ENCODE assay signal across 8 mouse cellular contexts in genomic region chr6:78544238-78544637, GRCm38 (mm10).
A peak's percentile ranks its signal among the peaks of the same experiment; 100 is the strongest.
DNase-seq lines count a peak whose midpoint lies in the region.

No protein-coding gene starts in this region.

- H3K27ac ChIP-seq in forebrain, embryonic 10.5 days: no peak overlapping the region

- no peaks in the 10 kb centered on the region for H3K36me3 ChIP-seq in forebrain, embryonic 10.5 days (replicated peaks)

- 13% methylated on average over 2 of the region's 2 CpGs for WGBS in forebrain, embryonic 10.5 days

- peak; percentile 7 to 12 for DNase-seq in urinary bladder, adult 18-20 months (ENCODE audit: low spot score in 2 of 2)
- DNase-seq in urinary bladder, adult 2 months (ENCODE audit: low spot score): no peak
- DNase-seq in brain, adult 2 months (ENCODE audit: low read depth, low spot score): peak; percentile 85
- DNase-seq in forebrain, embryonic 10.5 days (ENCODE audit: extremely low spot score, low spot score): peak; percentile 39
- DNase-seq in kidney, postnatal 36 days: peak; percentile 30 to 76
- DNase-seq in lung, postnatal 10 days: peak; percentile 58
- peak; percentile 19 to 39 for DNase-seq in right cerebral cortex, postnatal 36 days (ENCODE audit: low spot score in 2 of 2)
- DNase-seq in spleen, postnatal 4 days (ENCODE audit: low spot score in 2 of 2): no peak

- H3K4me1 ChIP-seq in forebrain, embryonic 10.5 days: no peaks in the 10 kb centered on the region

- no peaks in the 10 kb centered on the region for H3K27me3 ChIP-seq in forebrain, embryonic 10.5 days (ENCODE audit: poor library complexity, severe bottlenecking)

- no peak overlapping the region for H3K4me3 ChIP-seq in forebrain, embryonic 10.5 days

- no peaks in the 10 kb centered on the region for H3K9me3 ChIP-seq in forebrain, embryonic 10.5 days

Comparison
In these comparisons a context has a peak if more than half of its experiments do, and no peak if none do; other contexts are left out.
1. DNase-seq: peak in urinary bladder, adult 18-20 months (2 of 2), brain, adult 2 months (single experiment), forebrain, embryonic 10.5 days (single experiment), kidney, postnatal 36 days (2 of 2), lung, postnatal 10 days (single experiment) and right cerebral cortex, postnatal 36 days (2 of 2); none in urinary bladder, adult 2 months (single experiment) and spleen, postnatal 4 days (0 of 2).